Mouse (Mus musculus) hindbrain, embryonic 16.5 days (tissue): ENCODE results near the gene Cdkal1. TPM values are rescaled to one million over a fixed set of nuclear protein-coding genes. Genes with fewer than 3 reads are reported as not detected.
A peak's percentile ranks its signal among the peaks of the same experiment; 100 is the strongest.

Experiments used
- ATAC-seq: fragments of 200-750 bp; cut with Nextera tagmentation; 2 replicates; pipeline ENCODE4 v1.8.0; 2017; ENCODE audit warnings: moderate TSS enrichment, moderate library complexity
- H3K27ac ChIP-seq: fragments of 300-500 bp; sonication (generic); 2 replicates; pipeline ENCODE4 v1.5.1; 2014; ENCODE audit warnings: low read depth, mild to moderate bottlenecking, control low read depth, low read length, moderate library complexity
- H3K27me3 ChIP-seq: fragments of 300-500 bp; sonication (generic); replicated peaks from 2 replicates; pipeline ENCODE4 v1.6.1; 2014; ENCODE audit warnings: low read length; ENCODE audit not compliant: control insufficient read depth, insufficient read depth
- H3K36me3 ChIP-seq: fragments of 300-500 bp; sonication (generic); 2 replicates; pipeline ENCODE4 v1.6.1; 2014; ENCODE audit warnings: mild to moderate bottlenecking, low read length, moderate library complexity, mixed read lengths; ENCODE audit not compliant: control insufficient read depth, insufficient read depth
- H3K4me1 ChIP-seq: fragments of 300-500 bp; sonication (generic); 2 replicates; pipeline ENCODE4 v1.6.1; 2014; ENCODE audit warnings: low read depth, low read length; ENCODE audit not compliant: control insufficient read depth, insufficient read depth
- H3K4me2 ChIP-seq: fragments of 300-500 bp; sonication (generic); 2 replicates; pipeline ENCODE4 v1.6.1; 2014; ENCODE audit warnings: mild to moderate bottlenecking, low read length, control low read depth, moderate library complexity
- H3K4me3 ChIP-seq: fragments of 300-500 bp; sonication (generic); 2 replicates; pipeline ENCODE4 v1.5.1; 2014; ENCODE audit warnings: mild to moderate bottlenecking, low read length, control low read depth, moderate library complexity
- H3K9ac ChIP-seq: fragments of 300-500 bp; sonication (generic); 2 replicates; pipeline ENCODE4 v1.6.1; 2014; ENCODE audit warnings: low read depth, mild to moderate bottlenecking, control low read depth, low read length, moderate library complexity
- H3K9me3 ChIP-seq: fragments of 300-500 bp; sonication (generic); 2 replicates; pipeline ENCODE4 v1.6.1; 2014; ENCODE audit warnings: mild to moderate bottlenecking, low read length, moderate library complexity; ENCODE audit not compliant: control insufficient read depth
- WGBS: fragments of 180-500 bp; shearing (Covaris S2); extraction: QIAGEN DNeasy Blood & Tissue Kit; methylation state at CpG from one replicate; pipeline ENCODE4 v1.1.7; 2014; 5-methylcytosine and 5-hydroxymethylcytosine counted together
- polyA plus RNA-seq: library from polyadenylated mRNA; unstranded; fragments of >200 nt; fragmentation: Nextera tagmentation; extraction: Ambion mirVana; gene quantifications from 2 replicates; pipeline ENCODE4 v1.2.1, GENCODE M21; 2015

The Cdkal1 gene
- polyA plus RNA-seq, 1 experiment from 2014 or later: 19.4 TPM

GRCm38 (mm10) chr13:29364901-29365625, 490.4 kb downstream of the Cdkal1 start:
- Histone ChIP-seq H3K36me3 (no peaks in the 10 kb centered on the region), H3K4me3 (no peak overlapping the region), H3K4me1 (peaks cover 8% of the 10 kb centered on the region), H3K9ac (no peak overlapping the region), H3K27ac (no peak overlapping the region), H3K27me3 (no peaks in the 10 kb centered on the region), H3K4me2 (no peak overlapping the region), H3K9me3 (no peaks in the 10 kb centered on the region)
- 53% methylated on average over 13 of the region's 13 CpGs for WGBS
- peak; percentile 57; the same call in 1 of the 2 replicates for ATAC-seq

- Histone ChIP-seq H3K27ac (no peak overlapping the region), H3K36me3 (no peaks in the 10 kb centered on the region), H3K4me2 (no peak overlapping the region), H3K9me3 (no peaks in the 10 kb centered on the region; the same call in 1 of the 2 replicates), H3K4me1 (peaks cover 8% of the 10 kb centered on the region), H3K4me3 (no peak overlapping the region), H3K9ac (no peak overlapping the region), H3K27me3 (no peaks in the 10 kb centered on the region)
- WGBS: 22% methylated on average over 6 of the region's 6 CpGs
- ATAC-seq: peak; percentile 52; the same call in 1 of the 2 replicates
These were observed 491.5 kb downstream of the Cdkal1 start for GRCm38 (mm10) chr13:29364009-29364408.

DNA sequence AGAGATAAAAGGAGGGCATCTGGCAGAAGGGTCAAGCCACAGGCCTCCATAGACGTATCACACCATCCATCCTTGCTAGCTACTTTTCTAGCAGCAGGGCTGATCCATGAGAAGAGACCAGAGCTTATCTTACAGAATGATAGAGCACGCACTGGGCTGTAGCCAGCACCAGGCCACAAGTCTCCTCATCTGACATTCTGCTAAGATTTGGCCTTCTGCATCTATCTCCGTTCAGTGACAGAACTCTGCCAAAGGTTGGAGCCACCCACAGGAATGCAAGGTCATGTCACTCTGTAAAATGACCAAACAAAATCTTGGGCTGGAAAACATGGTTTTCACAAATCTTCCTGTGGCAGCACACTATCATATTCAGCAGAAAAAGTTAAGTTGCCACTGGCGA, 493.6 kb downstream of the Cdkal1 start:
- H3K27ac ChIP-seq: no peak overlapping the region
- H3K27me3 ChIP-seq: no peaks in the 10 kb centered on the region
- peaks cover 8% of the 10 kb centered on the region for H3K4me1 ChIP-seq
- no peak for ATAC-seq
- 90% methylated on average over 4 of the region's 4 CpGs for WGBS
- no peak overlapping the region for H3K4me2 ChIP-seq
- no peak overlapping the region for H3K9ac ChIP-seq
- H3K9me3 ChIP-seq: no peaks in the 10 kb centered on the region; the same call in 1 of the 2 replicates
- no peaks in the 10 kb centered on the region for H3K36me3 ChIP-seq
- no peak overlapping the region for H3K4me3 ChIP-seq

- no peak for ATAC-seq
- Histone ChIP-seq H3K4me2 (no peak overlapping the region), H3K27ac (no peak overlapping the region), H3K4me3 (no peak overlapping the region), H3K9ac (no peak overlapping the region), H3K36me3 (no peaks in the 10 kb centered on the region), H3K27me3 (no peaks in the 10 kb centered on the region), H3K4me1 (peaks cover 13% of the 10 kb centered on the region), H3K9me3 (no peaks in the 10 kb centered on the region; the same call in 1 of the 2 replicates)
- WGBS: 80% methylated on average over 10 of the region's 10 CpGs
These were observed 494.6 kb downstream of the Cdkal1 start for GRCm38 (mm10) chr13:29360899-29361298.

DNA sequence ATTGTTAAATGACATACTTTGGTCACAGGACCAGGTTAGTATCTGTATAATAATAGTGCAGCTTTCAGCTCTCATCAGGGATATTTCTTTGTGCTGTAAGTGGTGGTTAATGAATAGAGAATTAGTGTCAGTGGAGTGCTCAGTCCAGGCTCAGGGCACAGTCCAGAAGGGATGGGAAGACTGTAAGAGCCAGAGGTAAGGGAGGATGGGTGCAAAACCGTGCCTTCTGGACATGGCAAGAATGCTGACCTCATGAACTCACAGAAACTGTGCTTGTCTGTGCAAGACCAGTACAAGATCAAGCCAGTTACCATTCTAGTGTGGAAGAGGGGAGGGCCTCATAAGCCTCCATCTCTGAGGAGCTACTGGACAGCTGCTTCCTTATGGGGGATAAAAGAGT, 496.1 kb downstream of the Cdkal1 start:
- 100% methylated on average over 1 of the region's 1 CpGs for WGBS
- Histone ChIP-seq H3K4me1 (peaks cover 13% of the 10 kb centered on the region), H3K9me3 (no peaks in the 10 kb centered on the region; the same call in 1 of the 2 replicates), H3K27ac (no peak overlapping the region), H3K4me3 (no peak overlapping the region), H3K36me3 (no peaks in the 10 kb centered on the region), H3K9ac (no peak overlapping the region), H3K4me2 (no peak overlapping the region), H3K27me3 (no peaks in the 10 kb centered on the region)
- no peak for ATAC-seq

GRCm38 (mm10) chr13:29357483-29357882, 498.0 kb downstream of the Cdkal1 start:
- WGBS: 79% methylated on average over 5 of the region's 5 CpGs
- ATAC-seq: no peak
- Histone ChIP-seq H3K4me2 (no peak overlapping the region), H3K36me3 (no peaks in the 10 kb centered on the region), H3K9ac (no peak overlapping the region), H3K27me3 (no peaks in the 10 kb centered on the region), H3K9me3 (no peaks in the 10 kb centered on the region; the same call in 1 of the 2 replicates), H3K27ac (no peak overlapping the region), H3K4me3 (no peak overlapping the region), H3K4me1 (peaks cover 9% of the 10 kb centered on the region)

DNA sequence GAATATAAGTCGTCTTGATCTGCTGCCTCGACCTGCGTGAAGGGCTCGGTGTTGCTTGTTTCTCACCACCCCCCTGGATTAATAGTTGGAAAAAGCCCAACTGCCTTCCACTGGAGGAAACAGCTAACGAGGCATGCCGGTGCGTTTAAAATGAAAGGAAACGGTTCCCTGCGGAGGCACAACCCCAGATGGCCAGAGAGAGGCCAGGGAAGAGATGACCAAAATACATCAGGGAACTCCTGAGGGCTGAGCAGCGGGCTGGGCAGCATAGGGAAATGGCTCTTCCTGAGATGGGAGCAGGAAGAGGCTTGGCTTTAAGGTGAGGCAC, 499.4 kb downstream of the Cdkal1 start:
- no peak for ATAC-seq
- Histone ChIP-seq H3K4me2 (no peak overlapping the region), H3K4me3 (no peak overlapping the region), H3K4me1 (peaks cover 9% of the 10 kb centered on the region), H3K9ac (no peak overlapping the region), H3K27me3 (no peaks in the 10 kb centered on the region), H3K27ac (no peak overlapping the region), H3K36me3 (no peaks in the 10 kb centered on the region), H3K9me3 (no peaks in the 10 kb centered on the region; the same call in 1 of the 2 replicates)
- WGBS: 22% methylated on average over 10 of the region's 10 CpGs

DNA sequence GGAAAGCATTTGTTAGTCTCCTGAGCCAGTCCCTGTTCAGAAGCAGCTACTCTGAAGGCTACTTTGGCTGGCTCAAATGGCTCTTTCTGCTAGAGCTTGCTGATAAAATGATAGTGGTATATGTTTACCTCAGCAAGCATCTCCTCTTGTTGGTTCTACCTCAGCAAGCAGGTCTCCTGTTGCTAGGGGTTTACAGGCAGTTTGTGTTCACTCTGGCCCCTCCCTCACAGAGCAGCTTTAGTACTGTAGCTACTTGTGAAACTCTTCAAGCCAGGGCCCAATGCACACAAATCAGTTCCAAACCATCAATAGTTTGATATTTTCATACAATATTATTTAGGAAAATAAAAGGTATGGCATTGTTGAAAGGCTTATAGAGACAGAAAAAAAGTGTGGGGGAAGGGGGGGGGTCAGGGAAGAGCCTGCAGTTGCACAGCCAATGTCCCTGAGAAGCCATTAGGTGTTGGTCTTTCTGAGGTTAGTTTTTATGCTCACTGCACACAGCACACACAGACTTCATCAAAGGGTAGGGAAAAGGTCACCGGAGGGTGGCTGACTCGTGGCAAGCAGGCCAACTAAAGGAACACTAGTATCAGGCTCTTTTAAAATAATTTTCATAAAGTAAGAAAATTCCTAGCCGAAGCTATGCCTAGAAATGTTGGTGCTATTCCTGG, 499.9 kb downstream of the Cdkal1 start:
- Histone ChIP-seq H3K36me3 (no peaks in the 10 kb centered on the region), H3K27ac (no peak overlapping the region), H3K9ac (no peak overlapping the region), H3K4me3 (no peak overlapping the region), H3K4me1 (peaks cover 9% of the 10 kb centered on the region), H3K27me3 (no peaks in the 10 kb centered on the region), H3K9me3 (no peaks in the 10 kb centered on the region; the same call in 1 of the 2 replicates), H3K4me2 (no peak overlapping the region)
- peak; percentile 25; the same call in 1 of the 2 replicates for ATAC-seq
- 59% methylated on average over 3 of the region's 3 CpGs for WGBS

GRCm38 (mm10) chr13:29354943-29355342, 500.5 kb downstream of the Cdkal1 start:
- Histone ChIP-seq H3K4me2 (no peak overlapping the region), H3K36me3 (no peaks in the 10 kb centered on the region), H3K9me3 (no peaks in the 10 kb centered on the region; the same call in 1 of the 2 replicates), H3K4me1 (peaks cover 9% of the 10 kb centered on the region), H3K27me3 (no peaks in the 10 kb centered on the region), H3K4me3 (no peak overlapping the region), H3K27ac (no peak overlapping the region), H3K9ac (no peak overlapping the region)
- no peak for ATAC-seq
- WGBS: 87% methylated on average over 4 of the region's 4 CpGs
